Mouse (Mus musculus) MEL (cell line): Measurements from ENCODE around the gene Cse1l. TPM values are rescaled to one million over a fixed set of nuclear protein-coding genes. Genes with fewer than 3 reads are reported as not detected.

Experiments
- DNase-seq: peaks from one replicate; pipeline ENCODE4 v3.0.0; 2011; ENCODE audit warnings: low read depth, low spot score
- H3K27ac ChIP-seq: 2 replicates; pipeline ENCODE4 v1.5.1; 2012; ENCODE audit warnings: low read depth, mild to moderate bottlenecking, control low read depth, low read length, moderate library complexity; ENCODE audit not compliant: control insufficient read depth
- H3K27me3 ChIP-seq, 2 experiments: fragments of 150-350 bp in 1 of 2; sonication (generic) in 1 of 2; 2 replicates each; pipeline ENCODE4 v1.6.1; 2012; ENCODE audit warnings: low read length in 2 of 2, mild to moderate bottlenecking in 2 of 2, improper control_type of control experiment in 1 of 2, moderate library complexity in 1 of 2; ENCODE audit not compliant: insufficient read depth in 2 of 2, control insufficient read depth in 1 of 2
- H3K36me3 ChIP-seq, 2 experiments: 2 replicates each; pipeline ENCODE4 v1.6.1; 2012 to 2014; ENCODE audit warnings: low read length in 2 of 2, improper control_type of control experiment in 1 of 2, inconsistent platforms in 1 of 2, mild to moderate bottlenecking in 1 of 2; ENCODE audit not compliant: insufficient read depth in 2 of 2, control insufficient read depth in 1 of 2
- H3K4me1 ChIP-seq, 2 experiments: fragments of 150-350 bp in 1 of 2; sonication (generic) in 1 of 2; 2 replicates each; pipeline ENCODE4 v1.6.1; 2012; ENCODE audit warnings: low read length in 2 of 2, improper control_type of control experiment in 1 of 2, mild to moderate bottlenecking in 1 of 2; ENCODE audit not compliant: insufficient read depth in 2 of 2, control insufficient read depth in 1 of 2
- H3K4me3 ChIP-seq, 2 experiments: fragments of 150-350 bp in 1 of 2; sonication (generic) in 1 of 2; 2 replicates each; pipeline ENCODE4 v1.5.1; 2012; ENCODE audit warnings: low read depth in 2 of 2, low read length in 2 of 2, mild to moderate bottlenecking in 2 of 2, moderate library complexity in 2 of 2, control low read depth in 1 of 2, improper control_type of control experiment in 1 of 2; ENCODE audit not compliant: control insufficient read depth in 1 of 2, insufficient read depth in 1 of 2
- H3K79me2 ChIP-seq: 2 replicates; pipeline ENCODE4 v1.6.1; 2012; ENCODE audit warnings: mild to moderate bottlenecking, low read length, moderate library complexity; ENCODE audit not compliant: control insufficient read depth, poor library complexity, insufficient read depth
- H3K9ac ChIP-seq: 2 replicates; pipeline ENCODE4 v1.6.1; 2012; ENCODE audit warnings: low read depth, mild to moderate bottlenecking, control low read depth, low read length, moderate library complexity; ENCODE audit not compliant: control insufficient read depth, poor library complexity, severe bottlenecking
- H3K9me3 ChIP-seq: fragments of 150-350 bp; sonication (generic); replicated peaks from 2 replicates; pipeline ENCODE4 v1.6.1; 2012; ENCODE audit warnings: mild to moderate bottlenecking, low read length, improper control_type of control experiment, moderate library complexity; ENCODE audit not compliant: insufficient read depth
- CHD1 ChIP-seq: IDR thresholded peaks from 2 replicates; pipeline ENCODE4 v1.6.1; 2012; ENCODE audit warnings: low read depth, mild to moderate bottlenecking, inconsistent platforms, low read length, improper control_type of control experiment
- CHD2 ChIP-seq: IDR thresholded peaks from 2 replicates; pipeline ENCODE4 v1.6.1; 2011; ENCODE audit warnings: low read length, improper control_type of control experiment
- CTCF ChIP-seq, 3 experiments: IDR thresholded peaks in 2 of 3; conservative IDR thresholded peaks in 1 of 3; 2 replicates each; pipeline ENCODE4 v1.5.1; 2011 to 2012; ENCODE audit warnings: low read length in 3 of 3, low read depth in 2 of 3, mild to moderate bottlenecking in 2 of 3, improper control_type of control experiment in 1 of 3, inconsistent platforms in 1 of 3, mixed read lengths in 1 of 3, moderate library complexity in 1 of 3; ENCODE audit not compliant: control insufficient read depth in 1 of 3, insufficient read depth in 1 of 3, poor library complexity in 1 of 3, severe bottlenecking in 1 of 3
- E2F4 ChIP-seq: IDR thresholded peaks from 2 replicates; pipeline ENCODE4 v1.6.1; 2011; ENCODE audit warnings: low read depth, low read length, improper control_type of control experiment, borderline replicate concordance
- ELF1 ChIP-seq: IDR thresholded peaks from 2 replicates; pipeline ENCODE4 v1.6.1; 2014; ENCODE audit warnings: low read depth, mild to moderate bottlenecking, inconsistent platforms, low read length, improper control_type of control experiment, moderate library complexity
- ETS1 ChIP-seq: IDR thresholded peaks from 2 replicates; pipeline ENCODE4 v1.6.1; 2012; ENCODE audit warnings: low read depth, mild to moderate bottlenecking, inconsistent platforms, low read length, improper control_type of control experiment, moderate library complexity
- GABPA ChIP-seq: IDR thresholded peaks from 2 replicates; pipeline ENCODE4 v1.6.1; 2012; ENCODE audit warnings: low read depth, mild to moderate bottlenecking, inconsistent platforms, low read length, improper control_type of control experiment, moderate library complexity
- HCFC1 ChIP-seq: IDR thresholded peaks from 2 replicates; pipeline ENCODE4 v1.6.1; 2012; ENCODE audit warnings: low read depth, mild to moderate bottlenecking, inconsistent platforms, low read length, improper control_type of control experiment, moderate library complexity
- JUND ChIP-seq: IDR thresholded peaks from 2 replicates; pipeline ENCODE4 v1.6.1; 2011; ENCODE audit warnings: low read depth, mild to moderate bottlenecking, improper control_type of control experiment, low read length
- KAT2A ChIP-seq: conservative IDR thresholded peaks from 2 replicates; pipeline ENCODE4 v1.6.1; 2012; ENCODE audit warnings: low read depth, low read length, improper control_type of control experiment, inconsistent platforms
- MAZ ChIP-seq: IDR thresholded peaks from 2 replicates; pipeline ENCODE4 v1.6.1; 2012; ENCODE audit warnings: low read depth, mild to moderate bottlenecking, inconsistent platforms, low read length, improper control_type of control experiment
- MEF2A ChIP-seq: IDR thresholded peaks from 2 replicates; pipeline ENCODE4 v1.6.1; 2014; ENCODE audit warnings: low read depth, mild to moderate bottlenecking, inconsistent platforms, low read length, improper control_type of control experiment; ENCODE audit not compliant: poor library complexity, insufficient replicate concordance, severe bottlenecking; ENCODE audit errors: extremely low read depth
- MXI1 ChIP-seq: IDR thresholded peaks from 2 replicates; pipeline ENCODE4 v1.6.1; 2011; ENCODE audit warnings: mild to moderate bottlenecking, low read depth, low read length, improper control_type of control experiment
- MYB ChIP-seq: IDR thresholded peaks from 2 replicates; pipeline ENCODE4 v1.6.1; 2011; ENCODE audit warnings: mild to moderate bottlenecking, low read depth, low read length, improper control_type of control experiment
- MYC ChIP-seq: IDR thresholded peaks from 2 replicates; pipeline ENCODE4 v1.6.1; 2011; ENCODE audit warnings: low read depth, mild to moderate bottlenecking, low read length, improper control_type of control experiment, moderate library complexity
- NELFE ChIP-seq: IDR thresholded peaks from 2 replicates; pipeline ENCODE4 v1.6.1; 2011; ENCODE audit warnings: low read depth, low read length, improper control_type of control experiment
- NRF1 ChIP-seq: IDR thresholded peaks from 2 replicates; pipeline ENCODE4 v1.6.1; 2014; ENCODE audit warnings: low read depth, mild to moderate bottlenecking, inconsistent platforms, low read length, improper control_type of control experiment, moderate library complexity; ENCODE audit not compliant: poor library complexity, insufficient read depth, severe bottlenecking
- POLR2AphosphoS5 ChIP-seq: IDR thresholded peaks from 2 replicates; pipeline ENCODE4 v1.6.1; 2012; ENCODE audit warnings: low read depth, borderline replicate concordance, mild to moderate bottlenecking, inconsistent platforms, low read length, moderate library complexity, mixed read lengths
- RCOR1 ChIP-seq: IDR thresholded peaks from 2 replicates; pipeline ENCODE4 v1.6.1; 2012; ENCODE audit warnings: low read depth, mild to moderate bottlenecking, inconsistent platforms, low read length, improper control_type of control experiment
- SIN3A ChIP-seq: IDR thresholded peaks from 2 replicates; pipeline ENCODE4 v1.6.1; 2012; ENCODE audit warnings: low read length, improper control_type of control experiment, inconsistent platforms
- TAL1 ChIP-seq: IDR thresholded peaks from 2 replicates; pipeline ENCODE4 v1.6.1; 2012; ENCODE audit warnings: mild to moderate bottlenecking, inconsistent platforms, low read length, moderate library complexity, mixed read lengths
- TBP ChIP-seq: IDR thresholded peaks from 2 replicates; pipeline ENCODE4 v1.8.0; 2011; ENCODE audit warnings: low read depth, low read length, improper control_type of control experiment
- UBTF ChIP-seq: IDR thresholded peaks from 2 replicates; pipeline ENCODE4 v1.6.1; 2012; ENCODE audit warnings: low read depth, mild to moderate bottlenecking, inconsistent platforms, low read length, improper control_type of control experiment, moderate library complexity, borderline replicate concordance; ENCODE audit not compliant: insufficient read depth
- USF1 ChIP-seq: IDR thresholded peaks from 2 replicates; pipeline ENCODE4 v1.6.1; 2014; ENCODE audit warnings: low read depth, mild to moderate bottlenecking, inconsistent platforms, low read length, improper control_type of control experiment, moderate library complexity
- ZKSCAN1 ChIP-seq: IDR thresholded peaks from 2 replicates; pipeline ENCODE4 v1.6.1; 2012; ENCODE audit warnings: low read depth, mild to moderate bottlenecking, inconsistent platforms, low read length, improper control_type of control experiment, moderate library complexity
- ZMIZ1 ChIP-seq: IDR thresholded peaks from 2 replicates; pipeline ENCODE4 v1.6.1; 2012; ENCODE audit warnings: low read depth, mild to moderate bottlenecking, inconsistent platforms, low read length, improper control_type of control experiment, moderate library complexity
- ZNF384 ChIP-seq: IDR thresholded peaks from 2 replicates; pipeline ENCODE4 v1.6.1; 2012; ENCODE audit warnings: low read depth, mild to moderate bottlenecking, inconsistent platforms, low read length, improper control_type of control experiment
- polyA plus RNA-seq, 2 experiments: library from polyadenylated mRNA; stranded (reverse) in 1 of 2; unstranded in 1 of 2; fragments of >175 nt in 1 of 2; fragments of >200 nt in 1 of 2; gene quantifications; 2 replicates each; pipeline versions ENCODE4 v1.2.1 to v1.2.4; 2012; ENCODE audit warnings: low replicate concordance in 2 of 2, low read depth in 1 of 2; ENCODE audit not compliant: insufficient read length in 2 of 2, insufficient read depth in 1 of 2, missing spikeins in 1 of 2
- total RNA-seq: library from RNA; depleted of rRNA; stranded (reverse); fragments of 300-350 nt; gene quantifications from 2 replicates; pipeline ENCODE4 v1.2.3, GENCODE M21; 2012

Gene Cse1l
- total and polyA plus RNA-seq, 3 experiments = 87.0 to 133 (median 93.3) TPM

DNA sequence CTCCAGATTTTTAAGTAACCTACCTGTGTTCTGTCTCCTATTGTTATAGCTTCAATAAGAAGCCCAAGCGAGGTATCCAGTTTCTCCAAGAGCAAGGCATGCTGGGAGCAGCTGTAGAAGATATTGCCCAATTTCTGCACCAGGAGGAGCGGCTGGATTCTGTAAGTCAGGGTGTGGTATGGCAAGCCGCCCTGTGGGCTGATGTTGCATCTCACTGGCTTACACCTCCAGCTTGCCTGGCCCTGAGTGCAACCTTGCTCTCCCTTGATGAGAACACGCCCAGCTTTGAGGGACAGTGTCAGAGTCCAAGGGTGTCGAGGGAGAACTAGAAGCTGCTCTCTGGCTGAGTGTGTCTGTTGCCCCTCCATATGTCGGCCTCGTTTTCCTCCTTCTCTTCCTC is 46.6 kb upstream of the Cse1l start:
- no peak for DNase-seq
- TF ChIP-seq CTCF (IDR thresholded peaks at IDR 0.05 in 2 of 3, conservative IDR thresholded peaks at IDR 0.05 in 1 of 3; ENCODE audit: control insufficient read depth in 1 of 3, insufficient read depth in 1 of 3, low read depth in 2 of 3, low read length in 3 of 3, poor library complexity in 1 of 3, severe bottlenecking in 1 of 3) = no peak
- TF ChIP-seq RCOR1 = no peak
- TF ChIP-seq POLR2AphosphoS5 = no peak
- TF ChIP-seq E2F4 = no peak
- no peak for TF ChIP-seq ZKSCAN1
- no peak for TF ChIP-seq TAL1
- TF ChIP-seq NRF1 = no peak
- no peak for TF ChIP-seq CHD2
- no peak for TF ChIP-seq GABPA
- TF ChIP-seq USF1 = no peak
- no peak for TF ChIP-seq MYC
- no peak for TF ChIP-seq ZNF384
- no peak for TF ChIP-seq MXI1
- TF ChIP-seq MAZ = no peak
- no peak for TF ChIP-seq JUND
- TF ChIP-seq MYB = no peak
- TF ChIP-seq UBTF = no peak
- no peak for TF ChIP-seq TBP
- no peak for TF ChIP-seq ELF1
- TF ChIP-seq, all 39 proteins: peak for 0
- Histone ChIP-seq H3K79me2 (no peaks in the 10 kb centered on the region), H3K4me3 (no peak overlapping the region), H3K27me3 (no peaks in the 10 kb centered on the region), H3K9me3 (no peaks in the 10 kb centered on the region), H3K9ac (no peak overlapping the region), H3K27ac (no peak overlapping the region), H3K4me1 (no peaks in the 10 kb centered on the region), H3K36me3 (peaks cover 0 to 1% of the 10 kb centered on the region in 2 experiments; a peak in 2 of 4 replicates)

DNA sequence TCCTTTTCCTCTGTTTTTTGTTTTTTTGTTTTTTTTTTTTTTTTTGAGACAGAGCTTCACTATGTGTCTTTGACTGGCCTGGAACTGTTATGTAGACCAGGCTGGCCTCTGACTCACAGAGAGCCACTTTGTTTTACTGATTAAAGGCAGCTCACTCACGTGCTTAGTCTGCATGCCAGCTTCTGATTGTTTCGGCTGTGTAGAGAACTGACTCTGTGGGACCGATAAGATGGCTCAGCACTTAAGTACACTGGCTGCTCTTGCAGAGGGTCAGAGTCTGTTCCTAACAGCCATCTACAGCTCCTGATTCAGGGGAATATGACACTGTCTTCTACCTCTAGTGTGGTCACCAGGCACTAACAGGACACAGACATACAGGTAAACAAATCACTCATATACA is 43.3 kb upstream of the Cse1l start:
- H3K27ac ChIP-seq = no peak overlapping the region
- no peak for DNase-seq
- H3K36me3 ChIP-seq = no peaks in the 10 kb centered on the region; a peak in 1 of 4 replicates
- no peak overlapping the region for H3K9ac ChIP-seq
- no peaks in the 10 kb centered on the region for H3K9me3 ChIP-seq
- H3K4me1 ChIP-seq = no peaks in the 10 kb centered on the region
- H3K4me3 ChIP-seq = no peak overlapping the region
- no peaks in the 10 kb centered on the region for H3K79me2 ChIP-seq
- no peaks in the 10 kb centered on the region for H3K27me3 ChIP-seq
- TF ChIP-seq CHD1 (no peak), NELFE (no peak), ETS1 (no peak), UBTF (no peak), KAT2A (no peak), MYB (no peak), HCFC1 (no peak), MEF2A (no peak), NRF1 (no peak), SIN3A (no peak), ZMIZ1 (no peak)
- TF ChIP-seq, all 39 proteins: peak for 0
